8 mouse cellular contexts compared by ENCODE assay signal in genomic region chr16:55967221-55967620, GRCm38 (mm10). TPM values are rescaled to one million over a fixed set of nuclear protein-coding genes. Genes with fewer than 3 reads are reported as not detected.
A peak's percentile ranks its signal among the peaks of the same experiment; 100 is the strongest.
DNase-seq lines count a peak whose midpoint lies in the region; ATAC-seq and TF ChIP-seq lines count a peak whose summit lies in the region.

No protein-coding gene starts in this region.

- H3K27me3 ChIP-seq in kidney, postnatal 0 days (ENCODE audit: insufficient read depth, low read length): no peaks in the 10 kb centered on the region
- H3K27me3 ChIP-seq in embryonic facial prominence, embryonic 10.5 days (replicated peaks; ENCODE audit: low read depth, poor library complexity, severe bottlenecking): no peaks in the 10 kb centered on the region
- no peaks in the 10 kb centered on the region for H3K27me3 ChIP-seq in hindbrain, postnatal 0 days (ENCODE audit: insufficient read depth, low read length)
- H3K27me3 ChIP-seq in midbrain, postnatal 0 days (ENCODE audit: insufficient read depth, low read length): no peaks in the 10 kb centered on the region

- ATAC-seq in kidney, postnatal 0 days (replicated peaks; ENCODE audit: low FRiP score, low read depth): no peak
- no peak for ATAC-seq in hindbrain, postnatal 0 days
- no peak for ATAC-seq in midbrain, postnatal 0 days (ENCODE audit: low FRiP score)

- H3K4me1 ChIP-seq in kidney, postnatal 0 days (replicated peaks; ENCODE audit: insufficient read depth, low read length): no peaks in the 10 kb centered on the region
- H3K4me1 ChIP-seq in embryonic facial prominence, embryonic 10.5 days: peaks cover 24% of the 10 kb centered on the region
- peaks cover 4% of the 10 kb centered on the region for H3K4me1 ChIP-seq in hindbrain, postnatal 0 days (ENCODE audit: insufficient read depth, low read length)
- peaks cover 5% of the 10 kb centered on the region; the same call in 1 of the 2 replicates for H3K4me1 ChIP-seq in midbrain, postnatal 0 days (ENCODE audit: insufficient read depth, low read length)

- H3K27ac ChIP-seq in kidney, postnatal 0 days: no peak overlapping the region
- H3K27ac ChIP-seq in embryonic facial prominence, embryonic 10.5 days (replicated peaks): peak overlapping the region; percentile 96
- H3K27ac ChIP-seq in hindbrain, postnatal 0 days: 0 out of 2 replicates have a peak overlapping the region, but pooled peaks have one; percentile 16
- peak overlapping the region; percentile 84; the same call in 1 of the 2 replicates for H3K27ac ChIP-seq in midbrain, postnatal 0 days (ENCODE audit: low read depth, low read length)

- 8% methylated on average over 1 of the region's 1 CpGs for WGBS in kidney, postnatal 0 days
- 33% methylated on average over 1 of the region's 1 CpGs for WGBS in embryonic facial prominence, embryonic 10.5 days
- WGBS in hindbrain, postnatal 0 days: 33% methylated on average over 1 of the region's 1 CpGs
- 47% methylated on average over 1 of the region's 1 CpGs for WGBS in midbrain, postnatal 0 days

- TF ChIP-seq CTCF in kidney, postnatal 0 days (IDR thresholded peaks at IDR 0.05; ENCODE audit: low read depth): no peak
- TF ChIP-seq CTCF in hindbrain, postnatal 0 days (IDR thresholded peaks at IDR 0.05; ENCODE audit: low read depth): no peak
- no peak for TF ChIP-seq CTCF in midbrain, postnatal 0 days (IDR thresholded peaks at IDR 0.05)

- H3K4me3 ChIP-seq in kidney, postnatal 0 days (replicated peaks; ENCODE audit: low read depth, low read length): peak overlapping the region; percentile 91
- peak overlapping the region; percentile 91 for H3K4me3 ChIP-seq in embryonic facial prominence, embryonic 10.5 days
- peak overlapping the region; percentile 78 for H3K4me3 ChIP-seq in hindbrain, postnatal 0 days (ENCODE audit: low read length)
- peak overlapping the region; percentile 68 for H3K4me3 ChIP-seq in midbrain, postnatal 0 days (ENCODE audit: low read depth, low read length)

- H3K9ac ChIP-seq in kidney, postnatal 0 days (ENCODE audit: low read depth, low read length): peak overlapping the region; percentile 95
- H3K9ac ChIP-seq in hindbrain, postnatal 0 days (replicated peaks; ENCODE audit: low read length): peak overlapping the region; percentile 89
- H3K9ac ChIP-seq in midbrain, postnatal 0 days (replicated peaks; ENCODE audit: low read length, poor library complexity, severe bottlenecking): peak overlapping the region; percentile 91

- DNase-seq in kidney, postnatal 0 days (ENCODE audit: low spot score): no peak
- no peak for DNase-seq in kidney, postnatal 36 days
- DNase-seq in embryonic facial prominence, embryonic 10.5 days (ENCODE audit: low spot score): no peak
- DNase-seq in hindbrain, postnatal 0 days (ENCODE audit: low spot score): no peak
- no peak for DNase-seq in midbrain, postnatal 0 days (ENCODE audit: low spot score)
- DNase-seq in adrenal gland, adult 18-20 months (ENCODE audit: low spot score in 2 of 2): no peak
- DNase-seq in kidney, adult 11 months: no peak
- DNase-seq in right cerebral cortex, postnatal 25 days: no peak

- H3K36me3 ChIP-seq in kidney, postnatal 0 days (ENCODE audit: insufficient read depth, low read length): peaks cover 21% of the 10 kb centered on the region
- peaks cover 51% of the 10 kb centered on the region for H3K36me3 ChIP-seq in embryonic facial prominence, embryonic 10.5 days (replicated peaks)
- H3K36me3 ChIP-seq in hindbrain, postnatal 0 days (ENCODE audit: insufficient read depth, low read length): peaks cover 22% of the 10 kb centered on the region
- peaks cover 19% of the 10 kb centered on the region for H3K36me3 ChIP-seq in midbrain, postnatal 0 days (ENCODE audit: insufficient read depth, low read length)

- H3K9me3 ChIP-seq in kidney, postnatal 0 days (replicated peaks; ENCODE audit: low read length): no peaks in the 10 kb centered on the region
- no peaks in the 10 kb centered on the region for H3K9me3 ChIP-seq in embryonic facial prominence, embryonic 10.5 days
- no peaks in the 10 kb centered on the region for H3K9me3 ChIP-seq in hindbrain, postnatal 0 days (ENCODE audit: low read length)
- H3K9me3 ChIP-seq in midbrain, postnatal 0 days (ENCODE audit: low read length): no peaks in the 10 kb centered on the region

- peak overlapping the region; percentile 83 for H3K4me2 ChIP-seq in kidney, postnatal 0 days (ENCODE audit: low read length)
- H3K4me2 ChIP-seq in hindbrain, postnatal 0 days (ENCODE audit: low read depth, low read length): peak overlapping the region; percentile 74
- H3K4me2 ChIP-seq in midbrain, postnatal 0 days (ENCODE audit: low read depth, low read length, poor library complexity, severe bottlenecking): peak overlapping the region; percentile 66

RNA-seq across cellular contexts. Expression of gene Rpl24, which starts 1.1 kb away (rescaled TPM):
- 924 and 1,073 TPM in 2 replicates for polyA plus RNA-seq in kidney, postnatal 0 days (2015; fragmentation: Nextera tagmentation; extraction: Ambion mirVana)
- polyA plus RNA-seq in embryonic facial prominence, embryonic 10.5 days (2016; fragmentation: Nextera tagmentation; extraction: Ambion mirVana): 735 and 738 TPM in 2 replicates
- total RNA-seq in hindbrain, postnatal 0 days (2014; rRNA removed): 160 and 172 TPM in 2 replicates
- polyA plus RNA-seq in hindbrain, postnatal 0 days (2015; fragmentation: Nextera tagmentation; extraction: Ambion mirVana): 525 and 561 TPM in 2 replicates
- 306 and 343 TPM in 2 replicates for total RNA-seq in midbrain, postnatal 0 days (2014; rRNA removed)
- 488 and 533 TPM in 2 replicates for polyA plus RNA-seq in midbrain, postnatal 0 days (2015; fragmentation: Nextera tagmentation; extraction: Ambion mirVana)
- total RNA-seq in adrenal gland, adult 18-20 months (2021): 100 to 1,000 TPM; 715 to 723 TPM

RNA-seq across cellular contexts. Expression of gene Zbtb11, which starts 6.5 kb away (rescaled TPM):
- 12.1 TPM in 2 replicates for polyA plus RNA-seq in kidney, postnatal 0 days (2015; fragmentation: Nextera tagmentation; extraction: Ambion mirVana)
- 17.1 and 18.7 TPM in 2 replicates for polyA plus RNA-seq in embryonic facial prominence, embryonic 10.5 days (2016; fragmentation: Nextera tagmentation; extraction: Ambion mirVana)
- 17.5 and 18.7 TPM in 2 replicates for total RNA-seq in hindbrain, postnatal 0 days (2014; rRNA removed)
- polyA plus RNA-seq in hindbrain, postnatal 0 days (2015; fragmentation: Nextera tagmentation; extraction: Ambion mirVana): 16.4 and 17.7 TPM in 2 replicates
- 18.5 and 27.2 TPM in 2 replicates for total RNA-seq in midbrain, postnatal 0 days (2014; rRNA removed)
- 17.6 and 19.3 TPM in 2 replicates for polyA plus RNA-seq in midbrain, postnatal 0 days (2015; fragmentation: Nextera tagmentation; extraction: Ambion mirVana)
- 10 to 100 TPM; 20.9 to 25.2 TPM for total RNA-seq in adrenal gland, adult 18-20 months (2021)

RNA-seq across cellular contexts. Expression of gene Cep97, which starts 32.6 kb away (rescaled TPM):
- 8.2 and 8.5 TPM in 2 replicates for polyA plus RNA-seq in kidney, postnatal 0 days (2015; fragmentation: Nextera tagmentation; extraction: Ambion mirVana)
- polyA plus RNA-seq in embryonic facial prominence, embryonic 10.5 days (2016; fragmentation: Nextera tagmentation; extraction: Ambion mirVana): 17.6 and 17.9 TPM in 2 replicates
- 4.9 and 7.1 TPM in 2 replicates for total RNA-seq in hindbrain, postnatal 0 days (2014; rRNA removed)
- 5.8 and 7.0 TPM in 2 replicates for polyA plus RNA-seq in hindbrain, postnatal 0 days (2015; fragmentation: Nextera tagmentation; extraction: Ambion mirVana)
- 7.7 and 11.5 TPM in 2 replicates for total RNA-seq in midbrain, postnatal 0 days (2014; rRNA removed)
- polyA plus RNA-seq in midbrain, postnatal 0 days (2015; fragmentation: Nextera tagmentation; extraction: Ambion mirVana): 6.1 and 6.8 TPM in 2 replicates
- 1 to 10 TPM; 7.1 to 7.6 TPM for total RNA-seq in adrenal gland, adult 18-20 months (2021)
